In the genomic region with DNA sequence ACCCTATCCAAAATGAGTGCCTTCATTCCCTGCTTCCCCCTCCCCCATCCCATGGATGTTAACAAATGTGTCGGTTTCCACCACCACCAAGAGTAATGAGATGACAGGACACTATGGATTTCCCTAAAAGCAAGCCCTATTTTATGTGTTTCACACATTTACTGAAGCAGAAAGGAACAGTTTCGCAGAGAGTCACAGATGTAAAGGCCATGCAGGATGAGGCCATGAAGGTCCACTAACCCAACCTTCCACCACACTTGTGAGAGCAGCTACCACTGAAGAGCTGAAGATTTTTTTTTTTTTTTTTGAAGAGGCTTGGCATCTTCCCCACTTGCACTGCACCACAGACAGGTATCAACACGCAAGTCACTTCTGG, we compare ENCODE assay signal across 8 mouse cellular contexts. TPM values are rescaled to one million over a fixed set of nuclear protein-coding genes. Genes with fewer than 3 reads are reported as not detected.
DNase-seq lines count a peak whose midpoint lies in the region; ATAC-seq and TF ChIP-seq lines count a peak whose summit lies in the region.

No protein-coding gene starts in this region.

- peak overlapping the region; percentile 84 for H3K4me3 ChIP-seq in lung, postnatal 0 days (ENCODE audit: low read depth, low read length)
- peak overlapping the region; percentile 66 for H3K4me3 ChIP-seq in embryonic facial prominence, embryonic 11.5 days (ENCODE audit: low read depth, low read length)
- H3K4me3 ChIP-seq in limb, embryonic 10.5 days: peak overlapping the region; percentile 74
- H3K4me3 ChIP-seq in neural tube, embryonic 14.5 days (ENCODE audit: low read depth, low read length): peak overlapping the region; percentile 73

- TF ChIP-seq EP300 in lung, postnatal 0 days (IDR thresholded peaks at IDR 0.05): no peak

- DNase-seq in embryo, embryonic 10.5 days (ENCODE audit: low spot score): peak; percentile 53
- DNase-seq in embryo, embryonic 11 days: no peak
- no peak for DNase-seq in lung, postnatal 0 days (ENCODE audit: low spot score)
- no peak for DNase-seq in lung, postnatal 36 days
- peak; percentile 24 for DNase-seq in embryonic facial prominence, embryonic 11.5 days (ENCODE audit: low spot score)
- no peak for DNase-seq in limb, embryonic 10.5 days (ENCODE audit: low spot score)
- no peak for DNase-seq in right cerebral cortex, adult 18-20 months

- WGBS in lung, postnatal 0 days: 18% methylated on average over 3 of the region's 3 CpGs
- WGBS in embryonic facial prominence, embryonic 11.5 days: 23% methylated on average over 3 of the region's 3 CpGs
- WGBS in limb, embryonic 10.5 days: 24% methylated on average over 3 of the region's 3 CpGs
- WGBS in neural tube, embryonic 14.5 days: 14% methylated on average over 3 of the region's 3 CpGs

- H3K4me1 ChIP-seq in lung, postnatal 0 days (ENCODE audit: insufficient read depth, low read depth, low read length): no peaks in the 10 kb centered on the region; the same call in 1 of the 2 replicates
- no peaks in the 10 kb centered on the region for H3K4me1 ChIP-seq in embryonic facial prominence, embryonic 11.5 days (ENCODE audit: control insufficient read depth, insufficient read depth, low read length)
- peaks cover 17% of the 10 kb centered on the region for H3K4me1 ChIP-seq in limb, embryonic 10.5 days
- no peaks in the 10 kb centered on the region; the same call in 1 of the 2 replicates for H3K4me1 ChIP-seq in neural tube, embryonic 14.5 days (ENCODE audit: control insufficient read depth, insufficient read depth, low read length)

- no peak for ATAC-seq in lung, postnatal 0 days
- ATAC-seq in embryonic facial prominence, embryonic 11.5 days (replicated peaks; ENCODE audit: insufficient number of reproducible peaks, low FRiP score, low TSS enrichment, low read depth): no peak; the same call in 1 of the 2 replicates
- no peak for ATAC-seq in neural tube, embryonic 14.5 days (ENCODE audit: low read depth)

- H3K9me3 ChIP-seq in lung, postnatal 0 days (ENCODE audit: low read length): no peaks in the 10 kb centered on the region
- no peaks in the 10 kb centered on the region for H3K9me3 ChIP-seq in embryonic facial prominence, embryonic 11.5 days (replicated peaks; ENCODE audit: control insufficient read depth, low read length)
- H3K9me3 ChIP-seq in limb, embryonic 10.5 days (replicated peaks): no peaks in the 10 kb centered on the region
- no peaks in the 10 kb centered on the region for H3K9me3 ChIP-seq in neural tube, embryonic 14.5 days (ENCODE audit: control insufficient read depth, low read length)

- H3K36me3 ChIP-seq in lung, postnatal 0 days (ENCODE audit: insufficient read depth, low read length): no peaks in the 10 kb centered on the region
- H3K36me3 ChIP-seq in embryonic facial prominence, embryonic 11.5 days (replicated peaks; ENCODE audit: control insufficient read depth, insufficient read depth, low read depth, low read length): no peaks in the 10 kb centered on the region
- H3K36me3 ChIP-seq in limb, embryonic 10.5 days: no peaks in the 10 kb centered on the region
- no peaks in the 10 kb centered on the region for H3K36me3 ChIP-seq in neural tube, embryonic 14.5 days (ENCODE audit: control insufficient read depth, insufficient read depth, low read length)

- H3K27ac ChIP-seq in lung, postnatal 0 days (ENCODE audit: low read length): peak overlapping the region; percentile 93
- peak overlapping the region; percentile 92 for H3K27ac ChIP-seq in embryonic facial prominence, embryonic 11.5 days (replicated peaks; ENCODE audit: low read depth, low read length)
- H3K27ac ChIP-seq in limb, embryonic 10.5 days: peak overlapping the region; percentile 96
- peak overlapping the region; percentile 95 for H3K27ac ChIP-seq in neural tube, embryonic 14.5 days (ENCODE audit: low read depth, low read length)

- H3K4me2 ChIP-seq in lung, postnatal 0 days (replicated peaks; ENCODE audit: low read depth, low read length): peak overlapping the region; percentile 66
- peak overlapping the region; percentile 54 for H3K4me2 ChIP-seq in embryonic facial prominence, embryonic 11.5 days (ENCODE audit: low read depth, low read length)
- peak overlapping the region; percentile 51 for H3K4me2 ChIP-seq in neural tube, embryonic 14.5 days (ENCODE audit: low read depth, low read length)

- no peaks in the 10 kb centered on the region for H3K27me3 ChIP-seq in lung, postnatal 0 days (replicated peaks; ENCODE audit: insufficient read depth, low read length)
- H3K27me3 ChIP-seq in embryonic facial prominence, embryonic 11.5 days (ENCODE audit: control insufficient read depth, insufficient read depth, low read length): no peaks in the 10 kb centered on the region
- H3K27me3 ChIP-seq in limb, embryonic 10.5 days (ENCODE audit: low read depth, poor library complexity, severe bottlenecking): no peaks in the 10 kb centered on the region
- H3K27me3 ChIP-seq in neural tube, embryonic 14.5 days (ENCODE audit: control insufficient read depth, insufficient read depth, low read length): no peaks in the 10 kb centered on the region

- H3K9ac ChIP-seq in lung, postnatal 0 days (replicated peaks; ENCODE audit: low read depth): peak overlapping the region; percentile 76
- peak overlapping the region; percentile 79 for H3K9ac ChIP-seq in embryonic facial prominence, embryonic 11.5 days (replicated peaks; ENCODE audit: low read length)
- peak overlapping the region; percentile 84 for H3K9ac ChIP-seq in neural tube, embryonic 14.5 days (replicated peaks; ENCODE audit: low read depth, low read length)

- TF ChIP-seq CTCF in lung, postnatal 0 days (IDR thresholded peaks at IDR 0.05): no peak

RNA-seq across cellular contexts. Expression of gene Copg2, which starts 0.8 kb away (rescaled TPM):
- 15.9 and 19.8 TPM in 2 replicates for polyA plus RNA-seq in lung, postnatal 0 days (2015; fragmentation: Nextera tagmentation; extraction: Ambion mirVana)
- 33.8 and 35.6 TPM in 2 replicates for polyA plus RNA-seq in embryonic facial prominence, embryonic 11.5 days (2014; fragmentation: Nextera tagmentation; extraction: Ambion mirVana)
- 20.6 and 25.8 TPM in 2 replicates for polyA plus RNA-seq in limb, embryonic 10.5 days (2016; fragmentation: Nextera tagmentation; extraction: Ambion mirVana)
- polyA plus RNA-seq in neural tube, embryonic 14.5 days (2014; fragmentation: Nextera tagmentation; extraction: Ambion mirVana): 35.5 and 48.9 TPM in 2 replicates

RNA-seq across cellular contexts. Expression of gene Tsga13, which starts 19.6 kb away (rescaled TPM):
- polyA plus RNA-seq in lung, postnatal 0 days (2015; fragmentation: Nextera tagmentation; extraction: Ambion mirVana): 0.15 and 0.20 TPM in 2 replicates
- polyA plus RNA-seq in embryonic facial prominence, embryonic 11.5 days (2014; fragmentation: Nextera tagmentation; extraction: Ambion mirVana): not detected in 2 replicates
- polyA plus RNA-seq in limb, embryonic 10.5 days (2016; fragmentation: Nextera tagmentation; extraction: Ambion mirVana): not detected in 2 replicates
- not detected in 2 replicates for polyA plus RNA-seq in neural tube, embryonic 14.5 days (2014; fragmentation: Nextera tagmentation; extraction: Ambion mirVana)

Comparison
In these comparisons a context has a peak if more than half of its experiments do, and no peak if none do; other contexts are left out.
1. DNase-seq: peak in embryo, embryonic 10.5 days (single experiment) and embryonic facial prominence, embryonic 11.5 days (single experiment); none in embryo, embryonic 11 days (single experiment), lung, postnatal 0 days (single experiment), lung, postnatal 36 days (single experiment), limb, embryonic 10.5 days (single experiment) and right cerebral cortex, adult 18-20 months (single experiment).
2. Peak in every context shown above with its lines, with median percentiles within 50 percentile points of each other: H3K27ac ChIP-seq, H3K4me2 ChIP-seq, H3K4me3 ChIP-seq and H3K9ac ChIP-seq.